Mouse (Mus musculus) stomach, postnatal 0 days (tissue): ENCODE results near the gene 1700047I17Rik2. TPM values are rescaled to one million over a fixed set of nuclear protein-coding genes. Genes with fewer than 3 reads are reported as not detected.
"Not testable (repeated sequence)": the region's sequence is repeated elsewhere in the genome, so short reads cannot be mapped to it uniquely, and the experiment has no call there.

ENCODE experiments used
- ATAC-seq: fragments of 200-750 bp; cut with Nextera tagmentation; 2 replicates; pipeline ENCODE4 v1.8.0; 2017; ENCODE audit not compliant: low FRiP score, low TSS enrichment
- DNase-seq: peaks from one replicate; pipeline ENCODE4 v3.0.0-alpha.2; 2016; ENCODE audit warnings: low spot score
- H3K27ac ChIP-seq: fragments of 300-500 bp; sonication (generic); replicated peaks from 2 replicates; pipeline ENCODE4 v1.5.1; 2014; ENCODE audit warnings: mild to moderate bottlenecking, control low read depth
- H3K27me3 ChIP-seq: fragments of 300-500 bp; sonication (generic); 2 replicates; pipeline ENCODE4 v1.6.1; 2014; ENCODE audit warnings: low read length; ENCODE audit not compliant: control insufficient read depth, insufficient read depth
- H3K36me3 ChIP-seq: fragments of 300-500 bp; sonication (generic); 2 replicates; pipeline ENCODE4 v1.6.1; 2014; ENCODE audit warnings: low read length, mixed read lengths; ENCODE audit not compliant: control insufficient read depth, insufficient read depth
- H3K4me1 ChIP-seq: fragments of 300-500 bp; sonication (generic); replicated peaks from 2 replicates; pipeline ENCODE4 v1.6.1; 2014; ENCODE audit warnings: antibody characterized with exemption; ENCODE audit not compliant: control insufficient read depth, insufficient read depth
- H3K4me2 ChIP-seq: fragments of 300-500 bp; sonication (generic); replicated peaks from 2 replicates; pipeline ENCODE4 v1.6.1; 2014; ENCODE audit warnings: low read depth, mild to moderate bottlenecking, control low read depth, moderate library complexity
- H3K4me3 ChIP-seq: fragments of 300-500 bp; sonication (generic); 2 replicates; pipeline ENCODE4 v1.5.1; 2014; ENCODE audit warnings: low read depth, low read length, control low read depth
- H3K9ac ChIP-seq: fragments of 300-500 bp; sonication (generic); 2 replicates; pipeline ENCODE4 v1.6.1; 2014; ENCODE audit warnings: mild to moderate bottlenecking, low read length, control low read depth, mixed read lengths
- H3K9me3 ChIP-seq: fragments of 300-500 bp; sonication (generic); 2 replicates; pipeline ENCODE4 v1.6.1; 2016; ENCODE audit warnings: low read length; ENCODE audit not compliant: control insufficient read depth
- WGBS: fragments of 180-500 bp; shearing (Covaris S2); extraction: QIAGEN DNeasy Blood & Tissue Kit; methylation state at CpG from one replicate; pipeline ENCODE4 v1.1.7; 2014; 5-methylcytosine and 5-hydroxymethylcytosine counted together
- polyA plus RNA-seq: library from polyadenylated mRNA; unstranded; fragments of >200 nt; fragmentation: Nextera tagmentation; extraction: Ambion mirVana; gene quantifications from 2 replicates; pipeline ENCODE4 v1.2.1, GENCODE M21; 2015

The 1700047I17Rik2 gene
- polyA plus RNA-seq, 1 experiment from 2014 or later = not detected

- peak within 1 kb of the TSS; percentile 27; the same call in 1 of the 2 replicates for H3K4me3 ChIP-seq
- WGBS = no CpG with 5 or more reads among the region's 57 CpGs
- H3K4me2 ChIP-seq, H3K4me1 ChIP-seq, H3K27ac ChIP-seq, H3K9ac ChIP-seq, H3K36me3 ChIP-seq, DNase-seq, H3K9me3 ChIP-seq, H3K27me3 ChIP-seq: not testable (repeated sequence)
- ATAC-seq = peak; percentile 98
Measured at GRCm38 (mm10) chr12:55229626-55230519, 30.5 kb downstream of the 1700047I17Rik2 start, which contains the start of gene Srp54c. Gene Srp54c (plus strand): TSS chr12:55230168.

GRCm38 (mm10) chr12:55230520-55230861 is 31.1 kb downstream of the 1700047I17Rik2 start:
- not testable (repeated sequence) for H3K9me3 ChIP-seq, H3K9ac ChIP-seq, H3K27me3 ChIP-seq, DNase-seq, H3K36me3 ChIP-seq, H3K4me2 ChIP-seq, H3K4me1 ChIP-seq, H3K27ac ChIP-seq
- H3K4me3 ChIP-seq = peak overlapping the region; percentile 27; the same call in 1 of the 2 replicates
- ATAC-seq = peak; percentile 43; the same call in 1 of the 2 replicates
- under 1% methylated on average over 11 of the region's 25 CpGs for WGBS

- H3K9me3 ChIP-seq, H3K27ac ChIP-seq, H3K4me3 ChIP-seq, H3K4me1 ChIP-seq, H3K4me2 ChIP-seq, H3K27me3 ChIP-seq, DNase-seq, H3K9ac ChIP-seq, H3K36me3 ChIP-seq: not testable (repeated sequence)
- WGBS = no CpG with 5 or more reads among the region's 8 CpGs
- peak; percentile 94 for ATAC-seq
Measured at GRCm38 (mm10) chr12:55242243-55242642, 42.9 kb downstream of the 1700047I17Rik2 start.

GRCm38 (mm10) chr12:55261950-55262349 is 62.6 kb downstream of the 1700047I17Rik2 start:
- no CpG with 5 or more reads among the region's 8 CpGs for WGBS
- DNase-seq, ATAC-seq, H3K9ac ChIP-seq, H3K9me3 ChIP-seq, H3K36me3 ChIP-seq, H3K4me1 ChIP-seq, H3K4me2 ChIP-seq, H3K27ac ChIP-seq, H3K4me3 ChIP-seq, H3K27me3 ChIP-seq: not testable (repeated sequence)

GRCm38 (mm10) chr12:55263385-55263784 is 64.0 kb downstream of the 1700047I17Rik2 start:
- WGBS = no CpG with 5 or more reads among the region's 5 CpGs
- not testable (repeated sequence) for ATAC-seq, DNase-seq

More at GRCm38 (mm10) chr12:55263385-55263784, 64.0 kb downstream of the 1700047I17Rik2 start:
- not testable (repeated sequence) for H3K36me3 ChIP-seq, H3K4me3 ChIP-seq, H3K9ac ChIP-seq, H3K27me3 ChIP-seq, H3K4me1 ChIP-seq, H3K27ac ChIP-seq, H3K4me2 ChIP-seq, H3K9me3 ChIP-seq

Other genes with a start within 250 kb of the 1700047I17Rik2 start
- 0.64 and 0.80 TPM in 2 replicates for gene Gm20403, start 213.1 kb upstream of the 1700047I17Rik2 start, polyA plus RNA-seq
- gene Baz1a, start 185.2 kb upstream of the 1700047I17Rik2 start, polyA plus RNA-seq = 13.0 and 14.0 TPM in 2 replicates
- gene 2700097O09Rik, start 119.5 kb upstream of the 1700047I17Rik2 start, polyA plus RNA-seq = 9.8 and 11.2 TPM in 2 replicates
- 123 and 124 TPM in 2 replicates for gene Srp54a, start 119.3 kb upstream of the 1700047I17Rik2 start, polyA plus RNA-seq
- gene Fam177a, start 75.1 kb upstream of the 1700047I17Rik2 start, polyA plus RNA-seq = 28.1 and 30.2 TPM in 2 replicates
- 43.6 and 44.8 TPM in 2 replicates for gene Srp54b, start 44.5 kb upstream of the 1700047I17Rik2 start, polyA plus RNA-seq
- gene Srp54c, start 30.6 kb downstream of the 1700047I17Rik2 start, polyA plus RNA-seq = 61.4 and 61.6 TPM in 2 replicates
- gene 1110008L16Rik, start 100.0 kb downstream of the 1700047I17Rik2 start, polyA plus RNA-seq = 30.0 and 30.2 TPM in 2 replicates
- gene Ppp2r3c, start 103.4 kb downstream of the 1700047I17Rik2 start, polyA plus RNA-seq = 7.2 and 8.0 TPM in 2 replicates
- gene Psma6, start 184.6 kb downstream of the 1700047I17Rik2 start, polyA plus RNA-seq = 357 and 358 TPM in 2 replicates